Mouse (Mus musculus): Measurements from ENCODE around the gene Prkab2.

Prkab2 gene

GRCm38 (mm10) chr3:97651604-97652003, 6.4 kb upstream of the Prkab2 start:
- DNase-seq (ENCODE audit: low spot score), result no peak

GRCm38 (mm10) chr3:97653781-97654180, 4.2 kb upstream of the Prkab2 start:
- DNase-seq (ENCODE audit: low spot score), result no peak

GRCm38 (mm10) chr3:97654901-97655300, 3.1 kb upstream of the Prkab2 start:
- no peak for DNase-seq (ENCODE audit: low spot score)

- peak; percentile 31 for DNase-seq (ENCODE audit: low spot score)
These were observed 617 bp downstream of the Prkab2 start for GRCm38 (mm10) chr3:97658426-97659193.

- no peak for DNase-seq (ENCODE audit: low spot score)
These were observed 1.8 kb downstream of the Prkab2 start for GRCm38 (mm10) chr3:97659746-97660145.

GRCm38 (mm10) chr3:97661206-97661605, 3.2 kb downstream of the Prkab2 start:
- DNase-seq (ENCODE audit: low spot score), result no peak

GRCm38 (mm10) chr3:97665525-97665924, 7.5 kb downstream of the Prkab2 start:
- no peak for DNase-seq (ENCODE audit: low spot score)

- DNase-seq (ENCODE audit: low spot score), result no peak
These were observed 8.2 kb downstream of the Prkab2 start for GRCm38 (mm10) chr3:97666154-97666553.

GRCm38 (mm10) chr3:97667093-97667675, 9.2 kb downstream of the Prkab2 start:
- DNase-seq (ENCODE audit: low spot score), result no peak

GRCm38 (mm10) chr3:97674644-97675110, 16.7 kb downstream of the Prkab2 start, which contains the start of gene Gm17651:
Gene Gm17651 (minus strand): TSS chr3:97674694.
- no peak for DNase-seq (ENCODE audit: low spot score)

- no peak for DNase-seq (ENCODE audit: low spot score)
These were observed 18.1 kb downstream of the Prkab2 start for GRCm38 (mm10) chr3:97676126-97676525.

- no peak for DNase-seq (ENCODE audit: low spot score)
These were observed 20.4 kb downstream of the Prkab2 start for GRCm38 (mm10) chr3:97678416-97678815.

- DNase-seq (ENCODE audit: low spot score), result peak; percentile 75
These were observed 22.8 kb downstream of the Prkab2 start for GRCm38 (mm10) chr3:97680631-97681320.

- DNase-seq (ENCODE audit: low spot score), result peak; percentile 63
These were observed 23.5 kb downstream of the Prkab2 start for GRCm38 (mm10) chr3:97681321-97682158.

- no peak for DNase-seq (ENCODE audit: low spot score)
These were observed 24.1 kb downstream of the Prkab2 start for GRCm38 (mm10) chr3:97682159-97682502.

GRCm38 (mm10) chr3:97682576-97682975, 24.6 kb downstream of the Prkab2 start:
- DNase-seq (ENCODE audit: low spot score), result no peak

GRCm38 (mm10) chr3:97683560-97684195, 25.7 kb downstream of the Prkab2 start:
- no peak for DNase-seq (ENCODE audit: low spot score)

- no peak for DNase-seq (ENCODE audit: low spot score)
These were observed 28.6 kb downstream of the Prkab2 start for GRCm38 (mm10) chr3:97686372-97687117.

GRCm38 (mm10) chr3:97689289-97689688, 31.3 kb downstream of the Prkab2 start:
- DNase-seq (ENCODE audit: low spot score), result no peak

GRCm38 (mm10) chr3:97690590-97690989, 32.6 kb downstream of the Prkab2 start:
- DNase-seq (ENCODE audit: low spot score), result no peak

All from layer of hippocampus, adult 9-10 months (tissue).